Mouse (Mus musculus): ENCODE data around the gene Srxn1. TPM values are rescaled to one million over a fixed set of nuclear protein-coding genes. Genes with fewer than 3 reads are reported as not detected.
A peak's percentile ranks its signal among the peaks of the same experiment; 100 is the strongest.
"Not testable (repeated sequence)": the region's sequence is repeated elsewhere in the genome, so short reads cannot be mapped to it uniquely, and the experiment has no call there.

Srxn1 gene
- 16.1 and 17.9 TPM in 2 replicates for polyA plus RNA-seq (2015; fragmentation: Nextera tagmentation; extraction: Ambion mirVana)

DNA sequence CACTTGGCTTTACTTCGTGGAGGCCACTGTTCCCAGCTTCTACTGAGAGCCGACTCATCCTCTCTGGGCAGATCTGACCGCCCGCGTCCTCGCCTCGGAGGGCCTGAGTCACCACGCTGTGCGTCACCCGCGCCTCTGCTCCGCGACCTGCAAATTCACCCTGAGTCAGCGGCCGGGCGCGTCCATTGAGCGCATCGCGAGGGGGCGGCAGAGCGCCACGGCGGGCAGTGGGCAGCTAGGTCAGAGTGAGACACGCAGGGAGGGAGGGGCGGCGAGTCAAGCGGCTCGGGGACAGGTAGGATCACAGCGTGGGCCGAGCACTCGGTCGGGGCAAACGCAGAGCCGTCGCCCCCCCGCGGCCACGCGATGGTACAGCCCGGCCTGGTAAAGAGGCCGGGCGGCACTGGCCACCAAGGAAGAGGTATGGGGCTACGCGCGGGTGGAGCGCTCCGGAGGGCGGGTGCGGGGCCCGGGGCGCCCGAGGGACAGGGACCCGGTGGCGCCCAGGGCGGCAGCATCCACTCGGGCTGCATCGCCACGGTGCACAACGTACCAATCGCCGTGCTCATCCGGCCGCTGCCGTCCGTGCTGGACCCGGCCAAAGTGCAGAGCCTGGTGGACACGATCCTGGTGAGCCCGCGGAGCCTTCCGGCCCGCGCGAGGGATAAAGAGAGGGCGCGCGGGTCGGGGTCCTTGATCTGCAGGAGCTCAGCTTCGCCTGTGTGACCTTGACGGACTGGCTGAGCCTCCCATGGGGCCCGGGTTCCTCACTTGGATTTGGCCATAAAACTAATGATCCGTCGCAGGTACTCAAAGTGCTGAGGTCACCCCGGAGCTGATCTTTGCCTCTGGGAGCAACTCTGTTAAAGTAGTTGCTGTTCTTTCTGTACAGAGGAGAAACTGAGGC is at the start of gene Srxn1:
Gene Srxn1 (plus strand): TSS at position 199 of the 907 bp plus-strand sequence.
- Histone ChIP-seq H3K27ac (ENCODE audit: low read length) (peak within 1 kb of the TSS; percentile 73), H3K9ac (replicated peaks; ENCODE audit: low read length) (peak within 1 kb of the TSS; percentile 82), H3K27me3 (ENCODE audit: insufficient read depth, low read length) (peaks cover 3% of the 10 kb centered on the region; the same call in 1 of the 2 replicates), H3K9me3 (ENCODE audit: low read length) (no peaks in the 10 kb centered on the region), H3K4me1 (ENCODE audit: insufficient read depth, low read length) (peaks cover 11% of the 10 kb centered on the region), H3K4me3 (ENCODE audit: low read length) (peak within 1 kb of the TSS; percentile 62), H3K4me2 (replicated peaks; ENCODE audit: low read depth, low read length) (peak within 1 kb of the TSS; percentile 89), H3K36me3 (ENCODE audit: insufficient read depth, low read length) (no peaks in the 10 kb centered on the region; the same call in 1 of the 2 replicates)
- ATAC-seq (ENCODE audit: low FRiP score, low TSS enrichment), result peak; percentile 92
- WGBS, result under 1% methylated on average over 72 of the region's 84 CpGs

DNA sequence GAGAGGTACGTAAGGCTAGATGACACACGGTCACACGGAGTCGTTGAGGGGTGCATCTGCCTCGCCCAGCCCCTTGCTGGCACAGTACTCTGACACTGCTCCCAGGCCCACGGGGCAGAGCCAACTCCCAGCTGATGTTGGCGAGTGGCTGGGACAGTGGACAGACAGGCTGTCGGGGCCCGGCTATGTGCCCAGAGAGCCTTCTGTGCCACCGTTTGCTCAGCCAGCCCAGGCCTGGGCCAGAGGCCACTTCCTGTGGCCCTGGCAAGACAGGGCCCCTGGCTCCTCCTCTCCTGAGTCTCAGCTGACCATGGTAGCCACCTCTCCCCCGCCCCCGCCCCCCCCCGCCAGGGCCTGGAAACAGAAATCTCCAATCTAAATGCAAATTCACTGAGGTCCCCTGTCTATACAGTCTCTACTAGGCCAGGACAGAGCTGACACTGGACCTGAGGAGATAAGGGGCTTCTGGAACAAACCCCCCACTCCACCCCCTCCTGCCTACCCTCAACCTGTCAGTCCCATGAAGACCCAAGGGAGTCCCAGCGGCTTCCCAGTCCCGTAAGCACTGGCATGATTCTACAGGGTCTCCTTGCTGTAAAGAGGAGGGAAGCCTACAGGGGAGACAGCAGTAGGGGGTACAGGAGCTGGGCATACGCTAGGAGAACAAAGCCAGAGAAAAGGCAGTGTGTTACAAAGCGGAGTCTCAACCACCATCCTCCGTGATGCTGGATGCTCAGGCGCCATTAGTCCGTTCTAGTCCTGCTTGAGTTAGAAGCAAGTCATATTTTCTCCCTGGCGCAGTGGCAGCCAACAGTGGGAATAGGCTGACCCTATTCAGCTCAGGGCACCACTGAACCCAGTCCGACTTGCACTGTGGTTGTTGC is 48.7 kb upstream of the Srxn1 start:
- WGBS, result 68% methylated on average over 22 of the region's 22 CpGs
- ATAC-seq (ENCODE audit: low FRiP score, low TSS enrichment), result no peak
- no peak overlapping the region for H3K27ac ChIP-seq (ENCODE audit: low read length)
- peaks cover 13% of the 10 kb centered on the region for H3K27me3 ChIP-seq (ENCODE audit: insufficient read depth, low read length)
- H3K36me3 ChIP-seq (ENCODE audit: insufficient read depth, low read length), result no peaks in the 10 kb centered on the region
- no peaks in the 10 kb centered on the region for H3K9me3 ChIP-seq (ENCODE audit: low read length)
- H3K4me2 ChIP-seq (replicated peaks; ENCODE audit: low read depth, low read length), result no peak overlapping the region
- no peak overlapping the region for H3K4me3 ChIP-seq (ENCODE audit: low read length)
- no peak overlapping the region for H3K9ac ChIP-seq (replicated peaks; ENCODE audit: low read length)
- no peaks in the 10 kb centered on the region for H3K4me1 ChIP-seq (ENCODE audit: insufficient read depth, low read length)

DNA sequence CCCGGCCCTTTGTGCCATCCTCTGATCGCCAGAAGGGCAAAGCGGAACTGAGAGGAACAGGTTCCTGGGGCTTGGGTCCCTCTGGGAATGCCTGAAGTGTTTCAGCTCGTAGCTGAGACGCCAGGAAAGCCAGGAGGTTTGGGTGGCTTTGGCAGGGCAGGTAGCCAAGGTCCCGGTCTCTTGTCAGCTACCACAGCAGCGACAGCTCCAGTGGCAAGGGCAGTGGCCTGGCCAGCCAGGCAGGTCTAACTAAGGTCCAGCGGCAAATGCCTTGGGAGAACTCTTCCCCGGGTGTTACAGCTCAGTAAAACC is 48.1 kb upstream of the Srxn1 start:
- WGBS, result 73% methylated on average over 9 of the region's 9 CpGs
- no peak for ATAC-seq (ENCODE audit: low FRiP score, low TSS enrichment)
- H3K9ac ChIP-seq (replicated peaks; ENCODE audit: low read length), result no peak overlapping the region
- no peaks in the 10 kb centered on the region for H3K36me3 ChIP-seq (ENCODE audit: insufficient read depth, low read length)
- no peak overlapping the region for H3K27ac ChIP-seq (ENCODE audit: low read length)
- H3K9me3 ChIP-seq (ENCODE audit: low read length), result no peaks in the 10 kb centered on the region
- peaks cover 8% of the 10 kb centered on the region for H3K27me3 ChIP-seq (ENCODE audit: insufficient read depth, low read length)
- H3K4me2 ChIP-seq (replicated peaks; ENCODE audit: low read depth, low read length), result no peak overlapping the region
- no peak overlapping the region for H3K4me3 ChIP-seq (ENCODE audit: low read length)
- no peaks in the 10 kb centered on the region for H3K4me1 ChIP-seq (ENCODE audit: insufficient read depth, low read length)

DNA sequence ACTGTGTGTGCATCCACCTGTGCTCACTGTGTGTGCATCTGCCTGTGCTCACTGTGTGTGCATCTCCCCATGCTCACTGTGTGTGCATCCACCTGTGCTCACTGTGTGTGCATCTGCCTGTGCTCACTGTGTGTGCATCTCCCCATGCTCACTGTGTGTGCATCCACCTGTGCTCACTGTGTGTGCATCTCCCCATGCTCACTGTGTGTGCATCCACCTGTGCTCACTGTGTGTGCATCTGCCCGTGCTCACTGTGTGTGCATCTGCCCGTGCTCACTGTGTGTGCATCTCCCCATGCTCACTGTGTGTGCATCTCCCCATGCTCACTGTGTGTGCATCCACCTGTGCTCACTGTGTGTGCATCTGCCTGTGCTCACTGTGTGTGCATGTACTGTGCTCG is 42.5 kb upstream of the Srxn1 start:
- not testable (repeated sequence) for H3K9me3 ChIP-seq (ENCODE audit: low read length); H3K27ac ChIP-seq (ENCODE audit: low read length); ATAC-seq (ENCODE audit: low FRiP score, low TSS enrichment); H3K4me2 ChIP-seq (replicated peaks; ENCODE audit: low read depth, low read length); H3K36me3 ChIP-seq (ENCODE audit: insufficient read depth, low read length); H3K27me3 ChIP-seq (ENCODE audit: insufficient read depth, low read length); H3K4me3 ChIP-seq (ENCODE audit: low read length); H3K4me1 ChIP-seq (ENCODE audit: insufficient read depth, low read length); H3K9ac ChIP-seq (replicated peaks; ENCODE audit: low read length)
- WGBS, result 90% methylated on average over 3 of the region's 3 CpGs

DNA sequence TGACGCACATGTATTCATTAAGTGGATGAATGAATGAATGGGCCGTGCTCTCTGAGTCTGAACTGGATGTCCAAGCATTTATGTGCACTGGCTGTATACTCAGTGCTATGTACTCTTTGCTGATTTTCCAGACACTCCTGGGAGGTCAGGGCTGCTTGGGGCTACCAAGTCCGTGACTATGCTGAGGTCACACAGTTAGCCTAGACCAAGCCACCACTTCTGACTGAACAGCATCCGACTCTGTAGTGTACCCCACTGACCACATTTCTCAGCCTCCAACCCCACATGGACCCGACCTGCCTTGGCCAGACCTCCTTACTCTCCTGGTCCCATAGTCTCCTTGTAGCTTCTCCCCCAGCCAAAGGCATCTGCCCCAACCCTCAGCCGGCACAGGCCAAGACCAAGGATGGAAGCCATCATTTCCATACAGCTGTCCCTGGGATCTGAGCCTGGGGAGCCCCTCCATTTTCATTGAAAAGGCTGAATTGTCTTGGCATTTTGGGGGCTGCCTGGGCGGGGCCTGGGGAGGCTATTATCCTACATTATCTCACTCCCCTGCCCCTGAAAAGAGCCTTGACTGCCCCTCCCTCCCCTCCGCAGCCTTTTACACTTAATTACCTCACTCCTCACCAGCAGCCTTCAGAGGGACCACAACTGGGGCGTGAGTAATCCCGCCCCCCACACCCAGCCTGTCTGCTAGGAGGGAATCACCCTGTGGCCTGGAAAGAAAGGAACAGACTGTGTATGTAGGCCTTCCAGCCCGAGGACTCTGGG is 36.5 kb upstream of the Srxn1 start:
- H3K9me3 ChIP-seq (ENCODE audit: low read length), result no peaks in the 10 kb centered on the region
- no peaks in the 10 kb centered on the region for H3K27me3 ChIP-seq (ENCODE audit: insufficient read depth, low read length)
- H3K4me2 ChIP-seq (replicated peaks; ENCODE audit: low read depth, low read length), result no peak overlapping the region
- 47% methylated on average over 11 of the region's 11 CpGs for WGBS
- H3K9ac ChIP-seq (replicated peaks; ENCODE audit: low read length), result no peak overlapping the region
- no peak for ATAC-seq (ENCODE audit: low FRiP score, low TSS enrichment)
- H3K36me3 ChIP-seq (ENCODE audit: insufficient read depth, low read length), result no peaks in the 10 kb centered on the region
- H3K4me1 ChIP-seq (ENCODE audit: insufficient read depth, low read length), result no peaks in the 10 kb centered on the region
- no peak overlapping the region for H3K4me3 ChIP-seq (ENCODE audit: low read length)
- no peak overlapping the region for H3K27ac ChIP-seq (ENCODE audit: low read length)

DNA sequence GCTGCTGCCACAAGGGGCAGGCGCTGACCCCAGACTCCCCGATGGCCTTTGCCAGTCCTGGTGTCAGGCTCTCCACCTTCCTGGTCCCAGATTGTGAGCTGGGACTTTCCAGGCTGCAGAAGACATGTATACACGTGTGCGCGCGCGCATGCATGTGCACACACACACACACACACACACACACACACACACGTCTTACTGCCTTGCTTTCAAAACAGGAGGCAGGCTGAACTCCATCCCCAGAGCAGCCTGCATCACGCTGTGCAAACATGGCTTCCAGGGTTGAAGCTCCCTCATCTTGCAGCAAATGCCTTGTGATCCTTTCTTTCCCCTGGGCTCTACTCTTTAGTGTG is 35.9 kb upstream of the Srxn1 start:
- H3K27ac ChIP-seq (ENCODE audit: low read length), result no peak overlapping the region
- no peak overlapping the region for H3K4me3 ChIP-seq (ENCODE audit: low read length)
- 0 out of 2 replicates have a peak, but pooled peaks cover under 1% of the 10 kb centered on the region for H3K27me3 ChIP-seq (ENCODE audit: insufficient read depth, low read length)
- H3K36me3 ChIP-seq (ENCODE audit: insufficient read depth, low read length), result no peaks in the 10 kb centered on the region
- H3K9me3 ChIP-seq (ENCODE audit: low read length), result no peaks in the 10 kb centered on the region
- ATAC-seq (ENCODE audit: low FRiP score, low TSS enrichment), result no peak
- no peak overlapping the region for H3K4me2 ChIP-seq (replicated peaks; ENCODE audit: low read depth, low read length)
- no peak overlapping the region for H3K9ac ChIP-seq (replicated peaks; ENCODE audit: low read length)
- no peaks in the 10 kb centered on the region for H3K4me1 ChIP-seq (ENCODE audit: insufficient read depth, low read length)
- 65% methylated on average over 9 of the region's 9 CpGs for WGBS

DNA sequence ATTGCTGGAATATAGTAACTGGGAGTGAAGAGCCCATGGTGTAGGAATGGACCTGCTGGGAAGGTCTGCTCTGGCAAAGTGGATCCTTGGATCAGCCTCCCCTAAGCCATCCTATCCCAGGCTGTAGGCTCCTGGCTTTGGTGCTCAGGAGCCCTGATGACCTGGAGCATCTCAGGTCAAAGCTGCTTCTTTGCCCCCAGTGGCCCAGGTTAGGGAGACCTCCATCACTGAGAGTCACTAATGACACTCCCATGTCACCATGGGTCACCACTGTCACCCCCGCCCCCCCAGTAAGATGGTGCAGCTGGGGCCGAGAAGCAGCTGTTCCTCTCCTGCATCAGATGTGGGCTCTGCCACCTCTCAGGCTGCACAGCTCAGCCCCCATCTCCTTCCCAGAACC is 35.4 kb upstream of the Srxn1 start:
- Histone ChIP-seq H3K9me3 (ENCODE audit: low read length) (no peaks in the 10 kb centered on the region), H3K4me3 (ENCODE audit: low read length) (no peak overlapping the region), H3K9ac (replicated peaks; ENCODE audit: low read length) (no peak overlapping the region), H3K27me3 (ENCODE audit: insufficient read depth, low read length) (peaks cover 3% of the 10 kb centered on the region; the same call in 1 of the 2 replicates), H3K36me3 (ENCODE audit: insufficient read depth, low read length) (no peaks in the 10 kb centered on the region), H3K27ac (ENCODE audit: low read length) (no peak overlapping the region), H3K4me2 (replicated peaks; ENCODE audit: low read depth, low read length) (no peak overlapping the region), H3K4me1 (ENCODE audit: insufficient read depth, low read length) (no peaks in the 10 kb centered on the region)
- WGBS, result 80% methylated on average over 2 of the region's 2 CpGs
- no peak for ATAC-seq (ENCODE audit: low FRiP score, low TSS enrichment)

DNA sequence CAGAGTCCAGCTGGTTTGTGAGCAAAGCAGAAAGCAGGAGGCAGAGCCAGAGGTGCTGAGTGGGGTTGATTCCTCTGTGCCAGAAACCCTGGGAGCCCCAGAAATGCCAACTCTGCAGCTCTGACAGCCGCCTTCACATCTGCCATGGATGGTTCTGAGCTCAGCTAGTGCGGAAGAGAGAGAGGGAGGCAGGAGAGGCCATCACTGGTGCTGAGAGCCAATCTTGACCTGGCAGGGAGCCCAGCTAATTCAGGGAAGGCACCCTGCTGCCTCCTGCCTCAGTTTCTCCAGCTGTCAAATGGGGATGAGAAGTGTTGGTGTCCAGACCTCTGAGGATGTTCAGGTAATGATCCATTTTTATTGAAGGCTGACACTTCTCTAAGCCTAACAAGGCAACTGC is 30.8 kb upstream of the Srxn1 start:
- ATAC-seq (ENCODE audit: low FRiP score, low TSS enrichment), result no peak
- Histone ChIP-seq H3K4me1 (ENCODE audit: insufficient read depth, low read length) (no peaks in the 10 kb centered on the region), H3K27me3 (ENCODE audit: insufficient read depth, low read length) (peaks cover 32% of the 10 kb centered on the region), H3K4me3 (ENCODE audit: low read length) (no peak overlapping the region), H3K27ac (ENCODE audit: low read length) (no peak overlapping the region), H3K36me3 (ENCODE audit: insufficient read depth, low read length) (no peaks in the 10 kb centered on the region), H3K4me2 (replicated peaks; ENCODE audit: low read depth, low read length) (no peak overlapping the region), H3K9ac (replicated peaks; ENCODE audit: low read length) (no peak overlapping the region), H3K9me3 (ENCODE audit: low read length) (no peaks in the 10 kb centered on the region)
- WGBS, result 72% methylated on average over 2 of the region's 2 CpGs

DNA sequence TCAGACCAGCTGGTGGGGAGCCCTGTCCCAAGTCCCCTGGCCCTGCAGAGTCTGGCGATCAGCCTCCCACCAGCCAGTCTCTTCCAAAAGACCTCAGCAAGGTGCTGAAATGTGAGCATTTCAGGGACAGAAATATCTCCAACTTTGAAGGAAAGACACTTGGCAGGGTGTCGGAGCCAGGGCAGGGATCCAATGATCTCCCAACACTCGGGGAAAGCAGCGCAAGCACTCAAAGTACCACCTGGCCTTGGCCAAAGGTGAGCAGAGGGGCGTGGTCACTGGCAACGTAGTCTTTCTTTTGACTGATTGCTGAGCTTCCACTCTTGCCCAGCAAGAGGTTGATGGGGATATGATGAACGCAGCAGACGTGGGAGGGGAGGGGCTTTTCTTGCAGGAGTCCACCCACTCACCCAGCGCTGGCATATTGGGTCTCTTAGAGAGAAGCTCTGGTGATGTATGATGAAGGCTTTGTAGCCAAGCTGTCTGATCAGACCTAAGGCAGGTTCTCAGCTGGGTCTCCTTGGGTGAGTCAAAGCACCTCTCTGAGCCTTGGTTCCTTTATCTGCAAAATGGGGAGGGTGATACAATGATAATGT is 29.9 kb upstream of the Srxn1 start:
- Histone ChIP-seq H3K4me3 (ENCODE audit: low read length) (no peak overlapping the region), H3K4me1 (ENCODE audit: insufficient read depth, low read length) (peaks cover 1% of the 10 kb centered on the region; the same call in 1 of the 2 replicates), H3K9ac (replicated peaks; ENCODE audit: low read length) (no peak overlapping the region), H3K27me3 (ENCODE audit: insufficient read depth, low read length) (peaks cover 38% of the 10 kb centered on the region), H3K4me2 (replicated peaks; ENCODE audit: low read depth, low read length) (no peak overlapping the region), H3K27ac (ENCODE audit: low read length) (no peak overlapping the region), H3K36me3 (ENCODE audit: insufficient read depth, low read length) (no peaks in the 10 kb centered on the region), H3K9me3 (ENCODE audit: low read length) (no peaks in the 10 kb centered on the region)
- ATAC-seq (ENCODE audit: low FRiP score, low TSS enrichment), result no peak
- 52% methylated on average over 9 of the region's 9 CpGs for WGBS

Measured in kidney, embryonic 16.5 days (tissue).